Mouse (Mus musculus) cortical plate, adult 2 months (tissue): ENCODE results near the gene Sec23ip. TPM values are rescaled to one million over a fixed set of nuclear protein-coding genes. Genes with fewer than 3 reads are reported as not detected.
"Not testable (repeated sequence)": the region's sequence is repeated elsewhere in the genome, so short reads cannot be mapped to it uniquely, and the experiment has no call there.

Experiments used
- H3K27ac ChIP-seq: fragments of 200-500 bp; 2 replicates; pipeline ENCODE4 v1.5.1; 2012; ENCODE audit warnings: low read length, control low read depth, inconsistent platforms; ENCODE audit not compliant: insufficient read depth
- H3K4me1 ChIP-seq: fragments of 200-500 bp; 2 replicates; pipeline ENCODE4 v1.6.1; 2011; ENCODE audit warnings: low read length; ENCODE audit not compliant: control insufficient read depth, insufficient read depth
- H3K4me3 ChIP-seq: fragments of 200-500 bp; 2 replicates; pipeline ENCODE4 v1.5.1; 2011; ENCODE audit warnings: mild to moderate bottlenecking, low read length, control low read depth; ENCODE audit not compliant: insufficient read depth
- CTCF ChIP-seq: fragments of 200-500 bp; IDR thresholded peaks from 2 replicates; pipeline ENCODE4 v1.5.1; 2011; ENCODE audit warnings: mild to moderate bottlenecking, control low read depth, low read length; ENCODE audit not compliant: insufficient read depth; ENCODE audit errors: extremely low read depth
- POLR2A ChIP-seq: fragments of 200-500 bp; IDR thresholded peaks from 2 replicates; pipeline ENCODE4 v1.6.1; 2011; ENCODE audit warnings: mild to moderate bottlenecking, low read length, control low read depth; ENCODE audit not compliant: insufficient read depth; ENCODE audit errors: extremely low read depth
- polyA plus RNA-seq: library from polyadenylated mRNA; depleted of rRNA; stranded (reverse); fragments of >200 nt; gene quantifications from 2 replicates; pipeline ENCODE4 v1.2.3, GENCODE M21; 2012; rRNA removed

The Sec23ip gene
- polyA plus RNA-seq = 18.2 and 18.4 TPM in 2 replicates

- peak; percentile 94 for TF ChIP-seq POLR2A
- no peak for TF ChIP-seq CTCF
- Histone ChIP-seq H3K4me1 (peaks cover 7% of the 10 kb centered on the region; the same call in 1 of the 2 replicates), H3K4me3 (peak within 1 kb of the TSS; percentile 65), H3K27ac (no peak within 1 kb of the TSS)
These were observed at the start of gene Sec23ip for GRCm38 (mm10) chr7:128744684-128745485. Gene Sec23ip (plus strand): TSS chr7:128744943.

GRCm38 (mm10) chr7:128699959-128700358 lies 44.8 kb upstream of the Sec23ip start:
- H3K27ac ChIP-seq, H3K4me3 ChIP-seq, H3K4me1 ChIP-seq: not testable (repeated sequence)

DNA sequence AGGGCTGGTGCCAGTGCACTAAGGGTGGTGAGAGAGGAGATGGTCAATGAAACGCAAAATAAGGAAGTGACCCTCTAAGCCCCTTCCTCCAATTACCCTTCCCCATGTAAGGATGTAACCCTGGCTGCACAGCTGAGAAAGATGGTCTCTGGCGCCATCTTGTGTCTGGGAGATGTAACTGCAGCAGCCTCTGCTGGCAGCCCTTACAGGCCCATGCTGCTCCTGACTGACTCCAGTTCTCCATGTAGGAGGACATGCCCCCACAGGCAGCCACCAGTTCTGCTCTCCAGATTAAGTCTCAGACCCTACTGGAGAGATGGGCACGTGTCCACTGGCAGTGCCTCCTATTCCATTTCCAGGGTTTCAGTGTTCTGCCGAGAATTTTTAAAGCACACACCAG lies 39.0 kb upstream of the Sec23ip start:
- H3K27ac ChIP-seq = no peak overlapping the region
- no peak overlapping the region for H3K4me3 ChIP-seq
- TF ChIP-seq CTCF (peak; percentile 98), POLR2A (no peak)
- H3K4me1 ChIP-seq = no peaks in the 10 kb centered on the region

GRCm38 (mm10) chr7:128717991-128718390 lies 26.8 kb upstream of the Sec23ip start:
- H3K27ac ChIP-seq = no peak overlapping the region
- no peak overlapping the region for H3K4me3 ChIP-seq
- no peaks in the 10 kb centered on the region for H3K4me1 ChIP-seq
- TF ChIP-seq CTCF (no peak), POLR2A (no peak)

- Histone ChIP-seq H3K27ac (no peak overlapping the region), H3K4me1 (0 out of 2 replicates have a peak, but pooled peaks cover 1% of the 10 kb centered on the region), H3K4me3 (no peak overlapping the region)
- peak; percentile 64; the same call in 1 of the 2 replicates for TF ChIP-seq CTCF
- no peak for TF ChIP-seq POLR2A
These were observed 20.0 kb upstream of the Sec23ip start for GRCm38 (mm10) chr7:128724761-128725160.

- TF ChIP-seq CTCF = no peak
- TF ChIP-seq POLR2A = no peak
- Histone ChIP-seq H3K27ac (no peak overlapping the region), H3K4me3 (no peak overlapping the region), H3K4me1 (0 out of 2 replicates have a peak, but pooled peaks cover 1% of the 10 kb centered on the region)
These were observed 19.6 kb upstream of the Sec23ip start for GRCm38 (mm10) chr7:128725189-128725588.

- TF ChIP-seq CTCF (no peak), POLR2A (no peak)
- Histone ChIP-seq H3K4me1 (0 out of 2 replicates have a peak, but pooled peaks cover 1% of the 10 kb centered on the region), H3K4me3 (no peak overlapping the region), H3K27ac (no peak overlapping the region)
These were observed 17.7 kb upstream of the Sec23ip start for GRCm38 (mm10) chr7:128726999-128727398.

- H3K4me3 ChIP-seq = no peak overlapping the region
- no peak for TF ChIP-seq POLR2A
- TF ChIP-seq CTCF = no peak
- H3K27ac ChIP-seq = no peak overlapping the region
- H3K4me1 ChIP-seq = 0 out of 2 replicates have a peak, but pooled peaks cover 1% of the 10 kb centered on the region
These were observed 17.0 kb upstream of the Sec23ip start for GRCm38 (mm10) chr7:128727701-128728100.

DNA sequence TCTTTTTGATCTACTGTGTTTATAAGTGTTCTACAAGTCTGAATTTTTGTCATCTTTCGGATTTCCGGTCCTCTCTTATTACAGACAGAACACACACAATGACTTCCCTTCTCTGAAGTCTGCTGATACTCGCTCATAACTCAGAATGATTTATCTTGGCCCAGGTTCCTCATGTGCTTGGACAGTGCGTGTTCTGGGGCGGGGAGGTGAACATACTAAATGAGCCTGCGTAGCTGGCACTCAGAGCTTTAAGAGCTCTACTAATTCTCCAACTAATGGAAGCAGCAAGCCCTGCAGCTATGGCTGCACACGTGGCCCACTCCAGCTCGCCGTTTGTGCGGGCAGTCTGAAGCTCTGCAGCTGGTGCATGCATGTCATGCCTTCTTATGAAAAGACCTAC lies 16.0 kb upstream of the Sec23ip start:
- no peak for TF ChIP-seq POLR2A
- no peak for TF ChIP-seq CTCF
- no peak overlapping the region for H3K4me3 ChIP-seq

DNA sequence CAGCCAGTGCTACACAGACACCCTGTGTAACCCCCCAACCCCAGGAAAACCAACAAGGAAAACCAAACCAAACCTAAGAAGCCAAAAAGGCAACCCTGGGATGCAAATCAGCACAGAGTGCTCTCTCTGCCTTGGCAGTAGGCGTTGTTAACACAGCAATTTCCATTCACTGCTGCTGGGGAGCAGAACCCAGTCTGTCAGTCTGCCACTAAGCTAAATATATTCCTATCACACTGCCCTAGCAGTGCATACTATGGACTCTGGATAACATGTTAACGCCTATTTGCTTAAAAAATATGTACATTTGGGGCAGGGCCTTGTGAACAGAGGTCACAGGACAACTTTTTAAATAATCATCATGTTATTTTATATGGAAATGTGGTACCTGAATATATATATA lies 13.2 kb upstream of the Sec23ip start:
- no peak overlapping the region for H3K4me3 ChIP-seq
- H3K4me1 ChIP-seq = 0 out of 2 replicates have a peak, but pooled peaks cover under 1% of the 10 kb centered on the region
- TF ChIP-seq CTCF = no peak
- no peak for TF ChIP-seq POLR2A
- H3K27ac ChIP-seq = no peak overlapping the region

More for the DNA sequence above, 16.0 kb upstream of the Sec23ip start:
- Histone ChIP-seq H3K27ac (no peak overlapping the region), H3K4me1 (0 out of 2 replicates have a peak, but pooled peaks cover 1% of the 10 kb centered on the region)
